Mouse (Mus musculus) E14TG2a.4 (cell line): ENCODE measurements around the gene Trip10.

Source experiments
- CTCF ChIP-seq: conservative IDR thresholded peaks from 2 replicates; pipeline ENCODE4 v1.5.1; 2014; ENCODE audit warnings: low read length
- NANOG ChIP-seq: IDR thresholded peaks from 2 replicates; pipeline ENCODE4 v1.6.1; 2014; ENCODE audit warnings: borderline replicate concordance, low read length, mixed read lengths

DNA sequence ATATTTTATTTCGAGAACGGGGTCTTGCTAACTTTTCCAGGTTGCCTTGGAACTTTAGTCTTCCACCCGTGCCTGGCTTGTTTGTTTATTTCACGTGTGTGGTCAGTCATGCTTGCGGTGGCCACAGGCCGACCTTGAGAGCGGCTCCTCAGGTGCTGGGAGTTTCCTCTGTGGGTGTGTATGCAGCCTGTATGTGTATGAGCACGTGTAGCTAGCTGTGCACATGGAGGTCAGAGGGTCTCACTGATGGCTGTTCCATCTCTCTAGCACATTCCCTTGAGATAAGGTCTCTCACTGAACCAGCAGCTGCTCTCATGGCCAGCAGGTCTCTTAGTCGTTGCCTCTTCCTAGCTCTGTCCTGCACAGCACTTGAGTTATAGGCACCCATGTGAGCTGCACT is 11.1 kb downstream of the Trip10 start:
- TF ChIP-seq CTCF (no peak), NANOG (no peak)
